Mouse (Mus musculus): Measurements from ENCODE around the gene Mapk7. TPM values are rescaled to one million over a fixed set of nuclear protein-coding genes. Genes with fewer than 3 reads are reported as not detected.

The Mapk7 gene
- total and polyA plus RNA-seq, 3 experiments = 5.1 to 21.6 (median 12.2) TPM

DNA sequence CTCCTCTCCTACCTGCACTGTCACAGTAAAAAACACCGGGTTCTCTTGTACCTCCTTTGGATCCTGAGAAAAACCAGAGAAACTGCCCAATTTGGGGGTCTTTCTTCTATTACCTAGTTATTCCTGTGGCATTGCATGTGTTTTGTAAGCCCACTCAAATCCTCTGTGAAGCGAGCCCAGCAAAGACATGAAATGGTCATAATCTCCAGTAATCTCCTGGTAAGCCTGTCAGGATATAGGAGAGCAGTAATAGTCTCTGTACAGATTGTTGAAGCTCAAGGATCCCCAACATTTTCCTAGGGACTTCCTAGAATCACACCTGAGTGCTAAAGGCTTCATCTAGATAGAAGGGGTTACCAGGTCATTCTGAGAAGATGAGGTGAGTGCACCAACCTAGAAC, 46.9 kb upstream of the Mapk7 start:
- no peak overlapping the region for H3K9ac ChIP-seq (ENCODE audit: insufficient read depth, low read depth)
- no peaks in the 10 kb centered on the region for H3K9me3 ChIP-seq (replicated peaks; ENCODE audit: low read length)
- DNase-seq (ENCODE audit: extremely low read depth) = no peak
- TF ChIP-seq NRF1 (IDR thresholded peaks at IDR 0.05; ENCODE audit: low read depth, low read length) = no peak
- no peak for TF ChIP-seq MYC (IDR thresholded peaks at IDR 0.05; ENCODE audit: low read depth, low read length)
- TF ChIP-seq HCFC1 (IDR thresholded peaks at IDR 0.05; ENCODE audit: low read depth, low read length) = no peak
- TF ChIP-seq PAX5 (IDR thresholded peaks at IDR 0.05; ENCODE audit: low read length) = no peak
- no peak for TF ChIP-seq ZNF384 (IDR thresholded peaks at IDR 0.05; ENCODE audit: low read depth, low read length)
- TF ChIP-seq ZMIZ1 (IDR thresholded peaks at IDR 0.05; ENCODE audit: low read depth, low read length) = no peak
- no peak for TF ChIP-seq JUN (IDR thresholded peaks at IDR 0.05; ENCODE audit: insufficient read depth, low read depth, low read length)
- no peak for TF ChIP-seq UBTF (IDR thresholded peaks at IDR 0.05; ENCODE audit: low read depth, low read length)
- no peak for TF ChIP-seq MAX (IDR thresholded peaks at IDR 0.05; ENCODE audit: low read length)
- no peak for TF ChIP-seq IRF4 (IDR thresholded peaks at IDR 0.05; ENCODE audit: low read depth, low read length)
- no peak for TF ChIP-seq JUND (conservative IDR thresholded peaks at IDR 0.05; ENCODE audit: low read depth, low read length)
- no peak for TF ChIP-seq E2F4 (IDR thresholded peaks at IDR 0.05; ENCODE audit: insufficient replicate concordance, low read depth, low read length)
- TF ChIP-seq MEF2A (IDR thresholded peaks at IDR 0.05; ENCODE audit: borderline replicate concordance, low read depth, low read length) = no peak
- no peak for TF ChIP-seq POLR2A (IDR thresholded peaks at IDR 0.05; ENCODE audit: low read depth, low read length)
- no peak for TF ChIP-seq ETS1 (conservative IDR thresholded peaks at IDR 0.05; ENCODE audit: low read depth, low read length)
- TF ChIP-seq MXI1 (IDR thresholded peaks at IDR 0.05; ENCODE audit: low read depth, low read length) = no peak
- TF ChIP-seq ELF1 (IDR thresholded peaks at IDR 0.05; ENCODE audit: low read depth, low read length) = no peak
- TF ChIP-seq USF1 (IDR thresholded peaks at IDR 0.05; ENCODE audit: low read depth, low read length) = no peak
- H3K4me3 ChIP-seq (replicated peaks in 1 of 3; ENCODE audit: low read depth in 2 of 3, low read length in 2 of 3, poor library complexity in 1 of 3) = no peak overlapping the region
- no peaks in the 10 kb centered on the region for H3K4me1 ChIP-seq (ENCODE audit: control insufficient read depth in 1 of 2, insufficient read depth in 2 of 2)
- H3K27me3 ChIP-seq (replicated peaks) = no peaks in the 10 kb centered on the region
- H3K4me2 ChIP-seq (ENCODE audit: insufficient read depth, low read depth, poor library complexity, severe bottlenecking) = no peak overlapping the region
- in situ Hi-C loops (cut with MboI; ENCODE audit: low pct_ligation_motif_present, low pct_unique_long_range_greater_than_20kb, low sequenced_read_pairs) (no loop called here), dilution Hi-C loops (cut with MboI; ENCODE audit: extremely low pct_ligation_motif_present, extremely low pct_unique_long_range_greater_than_20kb, low sequenced_read_pairs) (no loop called here)
- peaks cover 8 to 41% of the 10 kb centered on the region in 2 experiments for H3K36me3 ChIP-seq (replicated peaks in 1 of 2; ENCODE audit: control insufficient read depth in 1 of 2, insufficient read depth in 1 of 2, low read length in 1 of 2)
- H3K79me2 ChIP-seq (replicated peaks; ENCODE audit: control insufficient read depth, extremely low read depth, insufficient read depth, poor library complexity, severe bottlenecking) = no peaks in the 10 kb centered on the region
- H3K27ac ChIP-seq (ENCODE audit: insufficient read depth, low read depth) = no peak overlapping the region

DNA sequence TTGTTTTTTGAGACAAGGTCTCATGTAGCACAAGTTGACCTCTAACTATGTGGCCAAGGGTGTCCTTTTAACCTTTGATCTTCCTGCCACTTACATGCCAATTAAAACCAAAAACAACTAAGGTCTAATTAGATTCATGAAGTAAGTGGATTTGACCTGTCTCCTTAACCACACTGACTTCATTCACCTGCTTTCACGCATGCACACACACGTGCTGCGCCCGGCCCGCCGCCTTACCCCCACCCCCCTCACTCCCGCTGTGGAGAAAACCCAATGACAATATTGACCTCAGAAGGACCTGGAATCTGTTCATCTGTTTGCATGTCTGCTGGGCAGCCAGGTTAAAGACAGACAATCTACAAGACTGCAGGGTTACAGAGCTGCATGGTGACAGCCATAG, 46.4 kb upstream of the Mapk7 start:
- Histone ChIP-seq H3K27me3 (replicated peaks) (no peaks in the 10 kb centered on the region), H3K36me3 (replicated peaks in 1 of 2; ENCODE audit: control insufficient read depth in 1 of 2, insufficient read depth in 1 of 2, low read length in 1 of 2) (peaks cover 5 to 36% of the 10 kb centered on the region in 2 experiments), H3K27ac (ENCODE audit: insufficient read depth, low read depth) (no peak overlapping the region), H3K9ac (ENCODE audit: insufficient read depth, low read depth) (no peak overlapping the region), H3K79me2 (replicated peaks; ENCODE audit: control insufficient read depth, extremely low read depth, insufficient read depth, poor library complexity, severe bottlenecking) (no peaks in the 10 kb centered on the region), H3K9me3 (replicated peaks; ENCODE audit: low read length) (no peaks in the 10 kb centered on the region), H3K4me3 (replicated peaks in 1 of 3; ENCODE audit: low read depth in 2 of 3, low read length in 2 of 3, poor library complexity in 1 of 3) (no peak overlapping the region), H3K4me1 (ENCODE audit: control insufficient read depth in 1 of 2, insufficient read depth in 2 of 2) (no peaks in the 10 kb centered on the region), H3K4me2 (ENCODE audit: insufficient read depth, low read depth, poor library complexity, severe bottlenecking) (no peak overlapping the region)
- TF ChIP-seq MAFK (IDR thresholded peaks at IDR 0.05; ENCODE audit: insufficient replicate concordance, low read length) (no peak), MEF2A (IDR thresholded peaks at IDR 0.05; ENCODE audit: borderline replicate concordance, low read depth, low read length) (no peak), UBTF (IDR thresholded peaks at IDR 0.05; ENCODE audit: low read depth, low read length) (no peak), EP300 (IDR thresholded peaks at IDR 0.05; ENCODE audit: low read length) (no peak), TBP (conservative IDR thresholded peaks at IDR 0.05; ENCODE audit: low read depth, low read length) (no peak), SIN3A (IDR thresholded peaks at IDR 0.05; ENCODE audit: low read length) (no peak), MAZ (IDR thresholded peaks at IDR 0.05; ENCODE audit: low read depth, low read length) (no peak), CTCF (conservative IDR thresholded peaks at IDR 0.05 in 1 of 2, IDR thresholded peaks at IDR 0.05 in 1 of 2; ENCODE audit: low read depth in 2 of 2, low read length in 2 of 2) (no peak)
- in situ Hi-C loops (cut with MboI; ENCODE audit: low pct_ligation_motif_present, low pct_unique_long_range_greater_than_20kb, low sequenced_read_pairs) = no loop called here
- dilution Hi-C loops (cut with MboI; ENCODE audit: extremely low pct_ligation_motif_present, extremely low pct_unique_long_range_greater_than_20kb, low sequenced_read_pairs) = no loop called here
- DNase-seq (ENCODE audit: extremely low read depth) = no peak
